Mouse (Mus musculus) C2C12 (cell line): Measurements from ENCODE around the gene Spred2.

Experiments used
- CEBPB ChIP-seq: IDR thresholded peaks from one replicate; pipeline ENCODE4 v1.6.1; 2011; ENCODE audit warnings: low read depth, mild to moderate bottlenecking, control low read depth, moderate library complexity
- CTCF ChIP-seq: IDR thresholded peaks from one replicate; pipeline ENCODE4 v1.5.1; 2011; ENCODE audit not compliant: control insufficient read depth, insufficient read depth, insufficient read length
- FOSL1 ChIP-seq: IDR thresholded peaks from one replicate; pipeline ENCODE4 v1.8.0; 2011; ENCODE audit warnings: mild to moderate bottlenecking, low read length; ENCODE audit not compliant: poor library complexity, insufficient read depth, severe bottlenecking
- MAX ChIP-seq: IDR thresholded peaks from one replicate; pipeline ENCODE4 v1.6.1; 2011; ENCODE audit warnings: mild to moderate bottlenecking, control low read depth
- MYOD1 ChIP-seq: IDR thresholded peaks from one replicate; pipeline ENCODE4 v1.6.1; 2011; ENCODE audit warnings: low read depth; ENCODE audit not compliant: control insufficient read depth, insufficient read length
- USF1 ChIP-seq: IDR thresholded peaks from one replicate; pipeline ENCODE4 v1.6.1; 2011; ENCODE audit warnings: low read depth, mild to moderate bottlenecking, control low read depth, moderate library complexity

DNA sequence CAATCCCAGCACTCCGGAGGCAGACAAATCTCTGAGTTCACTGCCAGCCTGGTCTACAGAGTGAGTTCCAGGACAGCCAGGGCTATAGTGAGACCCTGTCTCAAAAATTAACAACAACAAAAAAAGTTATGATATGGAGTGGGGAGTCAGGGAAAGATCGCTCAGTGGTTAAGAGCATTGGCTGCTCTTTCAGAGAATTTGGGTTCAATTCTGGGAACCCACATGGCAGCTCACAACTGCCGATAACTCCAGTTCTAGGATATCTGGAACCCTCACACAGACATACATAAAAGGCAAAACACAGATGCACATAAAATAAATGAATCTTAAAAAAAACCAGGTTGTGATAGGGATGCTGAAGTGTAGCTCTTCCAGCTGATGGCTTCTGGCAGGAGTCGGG, 104.8 kb downstream of the Spred2 start:
- TF ChIP-seq CTCF (no peak), FOSL1 (no peak), USF1 (no peak), CEBPB (no peak), MAX (no peak), MYOD1 (no peak)
